Mouse (Mus musculus) midbrain, embryonic 12.5 days (tissue): ENCODE measurements around the gene Fancc. TPM values are rescaled to one million over a fixed set of nuclear protein-coding genes. Genes with fewer than 3 reads are reported as not detected.

ENCODE experiments used
- ATAC-seq: fragments of 200-750 bp; cut with Nextera tagmentation; 2 replicates; pipeline ENCODE4 v1.8.0; 2017; ENCODE audit warnings: low read depth, moderate TSS enrichment, moderate library complexity; ENCODE audit not compliant: low FRiP score
- H3K27ac ChIP-seq: fragments of 300-500 bp; sonication (generic); replicated peaks from 2 replicates; pipeline ENCODE4 v1.5.1; 2016; ENCODE audit warnings: mild to moderate bottlenecking
- H3K27me3 ChIP-seq: fragments of 300-500 bp; sonication (generic); 2 replicates; pipeline ENCODE4 v1.6.1; 2016; ENCODE audit warnings: mild to moderate bottlenecking
- H3K36me3 ChIP-seq: fragments of 300-500 bp; sonication (generic); 2 replicates; pipeline ENCODE4 v1.6.1; 2016
- H3K4me1 ChIP-seq: fragments of 300-500 bp; sonication (generic); 2 replicates; pipeline ENCODE4 v1.6.1; 2016
- H3K4me2 ChIP-seq: fragments of 300-500 bp; sonication (generic); replicated peaks from 2 replicates; pipeline ENCODE4 v1.6.1; 2016; ENCODE audit warnings: mild to moderate bottlenecking, moderate library complexity
- H3K4me3 ChIP-seq: fragments of 300-500 bp; sonication (generic); 2 replicates; pipeline ENCODE4 v1.5.1; 2016; ENCODE audit warnings: mild to moderate bottlenecking
- H3K9ac ChIP-seq: fragments of 300-500 bp; sonication (generic); replicated peaks from 2 replicates; pipeline ENCODE4 v1.6.1; 2016; ENCODE audit warnings: mild to moderate bottlenecking, moderate library complexity
- H3K9me3 ChIP-seq: fragments of 300-500 bp; sonication (generic); 2 replicates; pipeline ENCODE4 v1.6.1; 2016; ENCODE audit warnings: mild to moderate bottlenecking
- WGBS: fragments of 180-500 bp; shearing (Covaris S2); methylation state at CpG from one replicate; pipeline ENCODE4 v1.1.7; 2016; 5-methylcytosine and 5-hydroxymethylcytosine counted together
- polyA plus RNA-seq: library from polyadenylated mRNA; unstranded; fragments of >200 nt; fragmentation: Nextera tagmentation; extraction: Ambion mirVana; gene quantifications from 2 replicates; pipeline ENCODE4 v1.2.1, GENCODE M21; 2016

Gene Fancc
- polyA plus RNA-seq, 1 experiment from 2014 or later, result 24.8 TPM

DNA sequence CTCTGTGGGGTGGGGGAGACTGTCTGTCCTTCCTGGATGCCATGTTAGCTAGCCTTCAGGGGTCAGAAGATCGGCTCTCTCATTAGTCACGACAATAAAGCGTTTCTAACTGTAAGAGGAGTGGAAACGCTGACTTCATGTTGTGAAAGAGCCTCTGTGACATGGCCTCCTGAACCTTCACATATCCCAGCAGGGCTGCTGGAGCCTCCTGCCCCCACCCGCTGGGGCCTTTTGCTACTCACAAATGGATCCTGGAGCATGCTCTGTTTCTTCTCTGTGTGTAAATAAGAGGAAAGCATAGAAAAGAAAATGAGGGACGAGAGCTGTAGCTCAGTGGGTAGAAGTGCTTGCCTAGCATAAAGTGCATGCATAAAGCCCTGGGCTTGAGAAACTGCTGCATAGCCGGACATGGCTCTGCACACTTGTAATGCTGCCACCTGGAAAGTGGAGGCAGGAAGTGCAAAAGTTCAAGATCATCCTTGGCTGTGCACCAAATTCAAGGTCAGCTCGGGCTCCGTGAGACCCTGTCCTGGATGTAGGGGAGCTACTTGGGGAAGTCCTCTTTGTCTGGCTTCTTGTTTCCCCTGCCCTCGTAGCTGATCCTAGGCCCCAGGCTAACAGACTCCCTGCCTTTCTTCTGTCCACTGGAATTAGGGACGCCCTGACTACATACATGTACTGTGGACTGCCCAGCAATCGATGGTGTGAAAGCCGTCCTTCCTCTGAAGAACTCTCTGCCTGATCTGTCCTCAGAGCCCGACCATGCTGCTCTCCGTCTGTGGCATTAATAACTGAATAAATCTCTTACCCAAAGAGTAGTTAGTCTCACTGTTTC lies 202.5 kb downstream of the Fancc start:
- H3K9ac ChIP-seq, result no peak overlapping the region

GRCm38 (mm10) chr13:63293647-63294046 lies 203.4 kb downstream of the Fancc start:
- peaks cover 25% of the 10 kb centered on the region for H3K4me1 ChIP-seq
- H3K9ac ChIP-seq, result no peak overlapping the region
- peaks cover 23% of the 10 kb centered on the region for H3K27me3 ChIP-seq
- H3K9me3 ChIP-seq, result no peaks in the 10 kb centered on the region
- H3K27ac ChIP-seq, result no peak overlapping the region
- ATAC-seq, result no peak
- 63% methylated on average over 3 of the region's 3 CpGs for WGBS
- no peak overlapping the region for H3K4me2 ChIP-seq
- peaks cover 5% of the 10 kb centered on the region; the same call in 1 of the 2 replicates for H3K36me3 ChIP-seq
- H3K4me3 ChIP-seq, result no peak overlapping the region

More for the DNA sequence above, 202.5 kb downstream of the Fancc start:
- peak; percentile 55 for ATAC-seq
- H3K27ac ChIP-seq, result peak overlapping the region; percentile 54; the same call in 1 of the 2 replicates
- H3K36me3 ChIP-seq, result peaks cover 12% of the 10 kb centered on the region; the same call in 1 of the 2 replicates
- H3K4me1 ChIP-seq, result peaks cover 25% of the 10 kb centered on the region
- peaks cover 23% of the 10 kb centered on the region for H3K27me3 ChIP-seq
- no peaks in the 10 kb centered on the region for H3K9me3 ChIP-seq
- peak overlapping the region; percentile 15 for H3K4me2 ChIP-seq
- no peak overlapping the region for H3K4me3 ChIP-seq
- WGBS, result 19% methylated on average over 15 of the region's 15 CpGs

DNA sequence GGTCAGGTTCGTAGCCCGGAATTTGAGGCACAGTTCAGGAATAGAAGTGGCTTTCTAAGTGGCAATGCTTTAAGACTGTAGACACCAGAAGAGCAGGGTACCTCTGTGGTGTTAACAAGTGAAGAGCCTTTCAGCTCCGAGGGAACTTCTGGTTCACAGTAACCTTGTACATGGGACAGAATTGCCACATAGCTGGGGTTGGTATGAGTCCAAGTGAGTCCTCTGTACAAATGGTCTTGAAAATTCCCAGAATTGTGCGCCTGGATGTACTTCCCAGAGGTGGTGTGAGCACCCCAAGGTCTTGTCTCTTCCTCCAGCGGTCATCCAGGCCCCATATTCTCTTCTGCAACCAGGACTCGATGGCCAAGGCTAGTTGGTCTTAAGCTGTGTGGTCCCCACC lies 206.1 kb downstream of the Fancc start:
- Histone ChIP-seq H3K27me3 (peaks cover 17% of the 10 kb centered on the region), H3K4me2 (no peak overlapping the region), H3K9ac (no peak overlapping the region), H3K36me3 (0 out of 2 replicates have a peak, but pooled peaks cover 4% of the 10 kb centered on the region), H3K27ac (no peak overlapping the region), H3K9me3 (no peaks in the 10 kb centered on the region), H3K4me1 (peaks cover 25% of the 10 kb centered on the region), H3K4me3 (no peak overlapping the region)
- 93% methylated on average over 6 of the region's 6 CpGs for WGBS
- ATAC-seq, result no peak

DNA sequence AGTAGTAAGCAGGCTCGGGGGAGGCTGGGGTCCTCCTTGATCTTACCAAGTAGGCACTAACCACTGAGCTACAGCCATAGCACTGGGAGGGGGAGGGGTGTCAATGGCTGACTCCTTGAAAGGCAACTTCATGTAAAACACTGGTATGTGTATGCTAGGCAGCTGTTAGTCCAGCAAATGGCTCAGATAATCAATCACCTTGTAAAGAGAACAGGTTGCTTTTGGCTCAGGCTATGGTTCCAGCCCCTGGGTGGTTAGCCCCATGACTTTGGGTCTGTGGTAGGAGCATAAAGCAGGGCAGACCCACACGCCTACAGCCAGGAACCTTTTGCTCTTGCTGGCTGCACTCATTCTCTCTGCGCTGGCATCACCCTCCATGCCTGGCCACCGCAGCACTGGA lies 207.0 kb downstream of the Fancc start:
- Histone ChIP-seq H3K4me1 (peaks cover 22% of the 10 kb centered on the region), H3K4me2 (no peak overlapping the region), H3K9ac (no peak overlapping the region), H3K4me3 (no peak overlapping the region), H3K36me3 (0 out of 2 replicates have a peak, but pooled peaks cover 4% of the 10 kb centered on the region), H3K27ac (no peak overlapping the region), H3K9me3 (no peaks in the 10 kb centered on the region), H3K27me3 (peaks cover 17% of the 10 kb centered on the region)
- 96% methylated on average over 4 of the region's 4 CpGs for WGBS
- ATAC-seq, result no peak

DNA sequence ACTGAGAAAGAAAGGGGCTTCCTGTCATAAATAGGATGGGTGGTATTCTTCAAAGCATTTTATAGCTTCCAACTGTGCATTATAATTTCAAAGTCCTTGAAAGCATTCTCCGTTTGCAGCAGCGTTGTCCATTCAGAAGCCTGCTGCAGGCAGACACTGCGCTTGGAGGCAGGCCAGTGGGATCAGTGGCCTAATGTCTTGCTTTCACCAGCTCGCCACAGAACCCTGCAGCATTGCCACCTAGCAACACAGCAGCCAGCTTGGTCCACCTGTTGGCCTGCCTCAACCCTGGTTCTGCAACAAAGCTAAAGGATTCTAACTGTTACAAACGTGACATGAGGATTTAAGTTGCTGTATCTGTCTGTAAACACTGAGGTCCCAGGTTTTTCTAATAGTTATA lies 207.4 kb downstream of the Fancc start:
- Histone ChIP-seq H3K9me3 (no peaks in the 10 kb centered on the region), H3K4me3 (no peak overlapping the region), H3K36me3 (0 out of 2 replicates have a peak, but pooled peaks cover 4% of the 10 kb centered on the region), H3K4me2 (no peak overlapping the region), H3K27ac (no peak overlapping the region), H3K9ac (no peak overlapping the region), H3K4me1 (peaks cover 20% of the 10 kb centered on the region), H3K27me3 (peaks cover 17% of the 10 kb centered on the region)
- 71% methylated on average over 5 of the region's 5 CpGs for WGBS
- no peak for ATAC-seq

DNA sequence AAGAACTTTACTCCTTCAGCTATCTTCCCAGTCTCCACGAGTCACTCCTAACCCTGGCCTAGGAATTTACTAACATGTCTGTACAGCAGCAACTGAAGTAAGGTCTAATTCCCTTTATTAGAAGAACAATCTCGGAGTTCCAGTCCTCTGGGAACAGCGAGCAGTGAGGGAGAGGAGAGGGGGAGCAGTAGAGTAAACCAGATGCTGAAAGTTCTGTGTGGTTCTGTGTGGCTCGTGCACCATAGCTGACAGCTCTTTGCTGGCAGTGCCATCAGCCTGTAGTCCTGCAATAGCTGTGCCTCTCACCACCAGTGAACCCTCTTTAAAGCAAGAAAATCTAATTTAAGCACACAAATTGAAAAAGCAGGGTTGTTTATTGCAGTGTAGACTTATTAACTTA lies 207.9 kb downstream of the Fancc start:
- Histone ChIP-seq H3K9ac (no peak overlapping the region), H3K4me2 (no peak overlapping the region), H3K36me3 (0 out of 2 replicates have a peak, but pooled peaks cover 4% of the 10 kb centered on the region), H3K27ac (no peak overlapping the region), H3K4me3 (no peak overlapping the region), H3K9me3 (no peaks in the 10 kb centered on the region), H3K4me1 (peaks cover 14% of the 10 kb centered on the region), H3K27me3 (peaks cover 17% of the 10 kb centered on the region)
- 66% methylated on average over 4 of the region's 4 CpGs for WGBS
- no peak for ATAC-seq

- Histone ChIP-seq H3K4me1 (0 out of 2 replicates have a peak, but pooled peaks cover 6% of the 10 kb centered on the region), H3K27me3 (0 out of 2 replicates have a peak, but pooled peaks cover under 1% of the 10 kb centered on the region), H3K36me3 (0 out of 2 replicates have a peak, but pooled peaks cover 4% of the 10 kb centered on the region), H3K4me2 (no peak overlapping the region), H3K9ac (no peak overlapping the region), H3K4me3 (no peak overlapping the region), H3K27ac (no peak overlapping the region), H3K9me3 (no peaks in the 10 kb centered on the region)
- ATAC-seq, result no peak
- WGBS, result 87% methylated on average over 11 of the region's 11 CpGs
These were observed 210.5 kb downstream of the Fancc start for GRCm38 (mm10) chr13:63286483-63287102.

DNA sequence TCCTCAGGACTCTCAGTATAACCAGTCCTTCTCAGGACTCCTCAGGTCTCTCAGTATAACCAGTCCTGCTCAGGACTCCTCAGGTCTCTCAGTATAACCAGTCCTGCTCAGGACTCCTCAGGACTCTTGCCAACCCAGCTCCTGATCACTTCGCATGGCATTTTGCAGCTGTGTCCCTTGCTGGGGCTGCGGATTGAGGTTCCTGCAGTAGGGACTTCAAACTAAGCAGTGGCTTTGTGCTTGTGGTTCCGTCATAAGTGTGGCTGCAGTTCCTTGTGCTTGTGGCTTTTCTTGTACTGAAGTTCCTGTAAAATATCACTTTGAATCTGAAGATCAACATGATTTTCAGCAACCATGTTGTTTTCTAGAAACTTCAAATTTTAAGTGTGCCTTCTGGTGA lies 212.3 kb downstream of the Fancc start:
- H3K9ac ChIP-seq, result no peak overlapping the region
- WGBS, result 94% methylated on average over 3 of the region's 3 CpGs
- H3K9me3 ChIP-seq, result no peaks in the 10 kb centered on the region
- no peak overlapping the region for H3K27ac ChIP-seq
- no peak overlapping the region for H3K4me3 ChIP-seq
- no peak for ATAC-seq
- 0 out of 2 replicates have a peak, but pooled peaks cover 4% of the 10 kb centered on the region for H3K36me3 ChIP-seq
- 0 out of 2 replicates have a peak, but pooled peaks cover 11% of the 10 kb centered on the region for H3K27me3 ChIP-seq
- H3K4me1 ChIP-seq, result peaks cover 17% of the 10 kb centered on the region
- H3K4me2 ChIP-seq, result no peak overlapping the region

GRCm38 (mm10) chr13:63283236-63283635 lies 213.8 kb downstream of the Fancc start:
- H3K27ac ChIP-seq, result no peak overlapping the region
- H3K4me2 ChIP-seq, result no peak overlapping the region
- 0 out of 2 replicates have a peak, but pooled peaks cover 11% of the 10 kb centered on the region for H3K27me3 ChIP-seq
- H3K4me3 ChIP-seq, result no peak overlapping the region
- 0 out of 2 replicates have a peak, but pooled peaks cover 4% of the 10 kb centered on the region for H3K36me3 ChIP-seq
- ATAC-seq, result no peak
- H3K9me3 ChIP-seq, result no peaks in the 10 kb centered on the region
- H3K4me1 ChIP-seq, result peaks cover 30% of the 10 kb centered on the region
- H3K9ac ChIP-seq, result no peak overlapping the region

GRCm38 (mm10) chr13:63281206-63281605 lies 215.9 kb downstream of the Fancc start:
- H3K27ac ChIP-seq, result no peak overlapping the region
- peaks cover 23% of the 10 kb centered on the region; the same call in 1 of the 2 replicates for H3K27me3 ChIP-seq
- no peaks in the 10 kb centered on the region for H3K36me3 ChIP-seq
- H3K9me3 ChIP-seq, result no peaks in the 10 kb centered on the region
- H3K4me3 ChIP-seq, result no peak overlapping the region
- H3K4me2 ChIP-seq, result no peak overlapping the region
- 82% methylated on average over 8 of the region's 8 CpGs for WGBS
- peaks cover 34% of the 10 kb centered on the region for H3K4me1 ChIP-seq
- H3K9ac ChIP-seq, result no peak overlapping the region
- ATAC-seq, result no peak

GRCm38 (mm10) chr13:63280344-63280743 lies 216.7 kb downstream of the Fancc start:
- Histone ChIP-seq H3K36me3 (no peaks in the 10 kb centered on the region), H3K9me3 (no peaks in the 10 kb centered on the region), H3K27ac (no peak overlapping the region), H3K4me2 (no peak overlapping the region), H3K27me3 (peaks cover 27% of the 10 kb centered on the region; the same call in 1 of the 2 replicates), H3K4me1 (peaks cover 34% of the 10 kb centered on the region), H3K4me3 (no peak overlapping the region), H3K9ac (no peak overlapping the region)
- ATAC-seq, result no peak
- WGBS, result 54% methylated on average over 3 of the region's 3 CpGs

GRCm38 (mm10) chr13:63279807-63280206 lies 217.3 kb downstream of the Fancc start:
- 0 out of 2 replicates have a peak overlapping the region, but pooled peaks have one; percentile 61 for H3K27ac ChIP-seq
- no peak overlapping the region for H3K9ac ChIP-seq
- H3K4me3 ChIP-seq, result no peak overlapping the region
- no peaks in the 10 kb centered on the region for H3K36me3 ChIP-seq
- H3K27me3 ChIP-seq, result peaks cover 32% of the 10 kb centered on the region; the same call in 1 of the 2 replicates
- H3K9me3 ChIP-seq, result no peaks in the 10 kb centered on the region
- H3K4me1 ChIP-seq, result peaks cover 34% of the 10 kb centered on the region
- ATAC-seq, result no peak
- no peak overlapping the region for H3K4me2 ChIP-seq
- WGBS, result 61% methylated on average over 8 of the region's 8 CpGs
